Mouse (Mus musculus) kidney, adult 2 months (tissue): ENCODE results near the gene Slc16a14. TPM values are rescaled to one million over a fixed set of nuclear protein-coding genes. Genes with fewer than 3 reads are reported as not detected.
A peak's percentile ranks its signal among the peaks of the same experiment; 100 is the strongest.

ENCODE experiments used
- DNase-seq: peaks from one replicate; pipeline ENCODE4 v3.0.0; 2021
- H3K27ac ChIP-seq: fragments of 200-500 bp; 2 replicates; pipeline ENCODE4 v1.5.1; 2012; ENCODE audit warnings: low read depth, low read length, control low read depth, inconsistent platforms; ENCODE audit not compliant: insufficient read depth
- H3K27me3 ChIP-seq: fragments of 200-500 bp; replicated peaks from 2 replicates; pipeline ENCODE4 v1.6.1; 2012; ENCODE audit warnings: mild to moderate bottlenecking, moderate library complexity, low read length, inconsistent platforms; ENCODE audit not compliant: control insufficient read depth, insufficient read depth
- H3K36me3 ChIP-seq: fragments of 200-500 bp; 2 replicates; pipeline ENCODE4 v1.6.1; 2012; ENCODE audit warnings: mild to moderate bottlenecking, moderate library complexity, low read length, inconsistent platforms; ENCODE audit not compliant: control insufficient read depth, insufficient read depth
- H3K4me1 ChIP-seq: fragments of 200-500 bp; 2 replicates; pipeline ENCODE4 v1.6.1; 2011; ENCODE audit warnings: low read length; ENCODE audit not compliant: control insufficient read depth, insufficient read depth
- H3K4me3 ChIP-seq: fragments of 200-500 bp; 2 replicates; pipeline ENCODE4 v1.5.1; 2011; ENCODE audit warnings: mild to moderate bottlenecking, low read depth, low read length, control low read depth; ENCODE audit not compliant: insufficient read depth
- CTCF ChIP-seq: fragments of 200-500 bp; conservative IDR thresholded peaks from 2 replicates; pipeline ENCODE4 v1.5.1; 2011; ENCODE audit warnings: low read depth, mild to moderate bottlenecking, control low read depth, low read length, moderate library complexity, mixed read lengths; ENCODE audit not compliant: insufficient read depth, insufficient read length
- POLR2A ChIP-seq: fragments of 200-500 bp; IDR thresholded peaks from one replicate; pipeline ENCODE4 v1.6.1; 2011; ENCODE audit warnings: low read depth, low read length, control low read depth
- WGBS: fragments of 180-500 bp; shearing (Covaris S2); methylation state at CpG from one replicate; pipeline ENCODE4 v1.1.7; 2018; 5-methylcytosine and 5-hydroxymethylcytosine counted together
- polyA plus RNA-seq: library from polyadenylated mRNA; depleted of rRNA; stranded (reverse); fragments of >200 nt; gene quantifications from 2 replicates; pipeline ENCODE4 v1.2.3, GENCODE M21; 2012

The Slc16a14 gene
- polyA plus RNA-seq, 1 experiment: 31.2 TPM

- Histone ChIP-seq H3K27me3 (no peaks in the 10 kb centered on the region), H3K27ac (peak overlapping the region; percentile 91), H3K4me1 (peaks cover 22% of the 10 kb centered on the region), H3K36me3 (no peaks in the 10 kb centered on the region), H3K4me3 (no peak overlapping the region)
- TF ChIP-seq POLR2A: no peak
- no peak for TF ChIP-seq CTCF
- DNase-seq: peak; percentile 88
- WGBS: 46% methylated on average over 3 of the region's 3 CpGs
These were observed 11.0 kb upstream of the Slc16a14 start for GRCm38 (mm10) chr1:84945950-84946349.

GRCm38 (mm10) chr1:84943549-84943948 lies 8.6 kb upstream of the Slc16a14 start:
- 94% methylated on average over 4 of the region's 4 CpGs for WGBS
- no peaks in the 10 kb centered on the region for H3K36me3 ChIP-seq
- H3K27me3 ChIP-seq: no peaks in the 10 kb centered on the region
- no peak for TF ChIP-seq POLR2A
- TF ChIP-seq CTCF: no peak
- DNase-seq: no peak
- no peak overlapping the region for H3K27ac ChIP-seq
- H3K4me3 ChIP-seq: no peak overlapping the region
- H3K4me1 ChIP-seq: peaks cover 22% of the 10 kb centered on the region

GRCm38 (mm10) chr1:84942666-84943065 lies 7.7 kb upstream of the Slc16a14 start:
- H3K27ac ChIP-seq: no peak overlapping the region
- TF ChIP-seq CTCF: no peak
- TF ChIP-seq POLR2A: no peak
- no peaks in the 10 kb centered on the region for H3K36me3 ChIP-seq
- H3K4me3 ChIP-seq: no peak overlapping the region
- no peak for DNase-seq
- H3K27me3 ChIP-seq: no peaks in the 10 kb centered on the region
- peaks cover 19% of the 10 kb centered on the region for H3K4me1 ChIP-seq

DNA sequence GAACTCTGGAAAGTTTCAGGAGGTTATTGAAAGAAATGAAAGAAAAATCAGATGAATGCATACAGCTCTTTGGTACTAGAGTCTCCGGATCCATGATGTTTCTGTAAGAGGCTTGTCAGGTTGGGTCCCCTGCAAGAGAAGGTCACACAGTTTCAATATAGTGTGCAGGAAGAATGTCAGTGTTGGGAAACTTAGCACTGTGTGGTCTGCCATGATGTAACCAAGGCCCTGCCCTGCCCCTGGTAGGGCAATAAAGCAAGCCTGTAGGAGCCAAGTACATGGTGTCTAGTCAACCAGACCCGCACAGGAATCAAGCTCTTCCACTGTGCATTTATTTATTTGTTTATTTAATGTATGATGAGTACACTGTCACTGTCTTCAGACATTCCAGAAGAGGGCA lies 5.4 kb upstream of the Slc16a14 start:
- Histone ChIP-seq H3K27me3 (no peaks in the 10 kb centered on the region), H3K4me1 (peaks cover 4% of the 10 kb centered on the region; the same call in 1 of the 2 replicates), H3K4me3 (no peak overlapping the region), H3K27ac (no peak overlapping the region), H3K36me3 (no peaks in the 10 kb centered on the region)
- no peak for TF ChIP-seq POLR2A
- no peak for TF ChIP-seq CTCF
- 87% methylated on average over 2 of the region's 2 CpGs for WGBS
- DNase-seq: no peak

DNA sequence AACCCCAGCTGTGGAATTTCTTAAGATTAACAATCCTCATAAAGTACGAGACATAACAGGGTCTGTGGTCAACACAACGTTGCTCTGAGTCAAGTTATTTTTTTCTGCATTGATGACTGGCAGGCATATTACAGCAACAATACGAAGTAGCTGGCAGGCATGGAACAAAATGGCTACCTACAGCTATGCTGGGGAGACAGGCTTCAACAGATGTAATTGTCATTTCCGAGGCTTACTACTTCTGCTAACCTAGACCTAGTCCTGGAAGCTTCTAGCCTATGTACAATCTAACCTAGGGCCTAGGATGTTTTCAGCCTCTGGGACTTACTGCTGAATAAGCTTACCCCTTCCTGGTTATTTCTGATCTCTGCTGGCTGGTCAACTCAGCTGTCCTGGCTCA lies 4.5 kb upstream of the Slc16a14 start:
- Histone ChIP-seq H3K36me3 (no peaks in the 10 kb centered on the region), H3K27me3 (no peaks in the 10 kb centered on the region), H3K4me3 (no peak overlapping the region), H3K27ac (no peak overlapping the region), H3K4me1 (0 out of 2 replicates have a peak, but pooled peaks cover 3% of the 10 kb centered on the region)
- TF ChIP-seq CTCF: no peak
- no peak for TF ChIP-seq POLR2A
- 82% methylated on average over 4 of the region's 4 CpGs for WGBS
- DNase-seq: no peak

- TF ChIP-seq POLR2A (no peak), CTCF (no peak)
- WGBS: 81% methylated on average over 19 of the region's 19 CpGs
These were observed 2.0 kb upstream of the Slc16a14 start for GRCm38 (mm10) chr1:84936716-84937510.

GRCm38 (mm10) chr1:84935668-84936067 lies 734 bp upstream of the Slc16a14 start:
- 49% methylated on average over 9 of the region's 9 CpGs for WGBS
- no peaks in the 10 kb centered on the region for H3K36me3 ChIP-seq
- no peaks in the 10 kb centered on the region for H3K27me3 ChIP-seq
- peaks cover 6% of the 10 kb centered on the region; the same call in 1 of the 2 replicates for H3K4me1 ChIP-seq
- TF ChIP-seq CTCF (no peak), POLR2A (peak; percentile 9)
- H3K4me3 ChIP-seq: no peak overlapping the region
- H3K27ac ChIP-seq: peak overlapping the region; percentile 71
- peak; percentile 89 for DNase-seq

More at GRCm38 (mm10) chr1:84936716-84937510, 2.0 kb upstream of the Slc16a14 start:
- Histone ChIP-seq H3K4me3 (no peak overlapping the region), H3K27me3 (no peaks in the 10 kb centered on the region), H3K36me3 (no peaks in the 10 kb centered on the region), H3K27ac (0 out of 2 replicates have a peak overlapping the region, but pooled peaks have one; percentile 1), H3K4me1 (0 out of 2 replicates have a peak, but pooled peaks cover 3% of the 10 kb centered on the region)
- peak; percentile 39 for DNase-seq
